Mouse (Mus musculus): ENCODE data around the gene T. TPM values are rescaled to one million over a fixed set of nuclear protein-coding genes. Genes with fewer than 3 reads are reported as not detected.
"Not testable (repeated sequence)": the region's sequence is repeated elsewhere in the genome, so short reads cannot be mapped to it uniquely, and the experiment has no call there.

The T gene
- total RNA-seq (2014; fragmentation: Nextera tagmentation): not detected in 2 replicates
- total RNA-seq (2017): not detected in 2 replicates

GRCm38 (mm10) chr17:8433978-8434960 lies at the start of gene T:
TSS of gene T (plus strand) at chr17:8434423.
- ATAC-seq (replicated peaks; ENCODE audit: poor library complexity, severe bottlenecking): no peak

- ATAC-seq (replicated peaks; ENCODE audit: poor library complexity, severe bottlenecking): no peak
These were observed 48.8 kb upstream of the T start for GRCm38 (mm10) chr17:8385441-8385840.

GRCm38 (mm10) chr17:8388463-8388862 lies 45.8 kb upstream of the T start:
- peak; percentile 50; the same call in 1 of the 2 replicates for ATAC-seq (replicated peaks; ENCODE audit: poor library complexity, severe bottlenecking)

GRCm38 (mm10) chr17:8388990-8389789 lies 45.0 kb upstream of the T start:
- peak; percentile 61 for ATAC-seq (replicated peaks; ENCODE audit: poor library complexity, severe bottlenecking)

GRCm38 (mm10) chr17:8389790-8390095 lies 44.5 kb upstream of the T start:
- no peak for ATAC-seq (replicated peaks; ENCODE audit: poor library complexity, severe bottlenecking)

GRCm38 (mm10) chr17:8390487-8390886 lies 43.7 kb upstream of the T start:
- ATAC-seq (replicated peaks; ENCODE audit: poor library complexity, severe bottlenecking): peak; percentile 89

- no peak for ATAC-seq (replicated peaks; ENCODE audit: poor library complexity, severe bottlenecking)
These were observed 37.9 kb upstream of the T start for GRCm38 (mm10) chr17:8396371-8396770.

- ATAC-seq (replicated peaks; ENCODE audit: poor library complexity, severe bottlenecking): no peak
These were observed 36.3 kb upstream of the T start for GRCm38 (mm10) chr17:8397946-8398345.

- ATAC-seq (replicated peaks; ENCODE audit: poor library complexity, severe bottlenecking): not testable (repeated sequence)
These were observed 30.3 kb upstream of the T start for GRCm38 (mm10) chr17:8403932-8404331.

GRCm38 (mm10) chr17:8406285-8406684 lies 27.9 kb upstream of the T start:
- ATAC-seq (replicated peaks; ENCODE audit: poor library complexity, severe bottlenecking): no peak

GRCm38 (mm10) chr17:8408002-8408401 lies 26.2 kb upstream of the T start:
- ATAC-seq (replicated peaks; ENCODE audit: poor library complexity, severe bottlenecking): not testable (repeated sequence)

GRCm38 (mm10) chr17:8408589-8409295 lies 25.5 kb upstream of the T start:
- ATAC-seq (replicated peaks; ENCODE audit: poor library complexity, severe bottlenecking): peak; percentile 72

- no peak for ATAC-seq (replicated peaks; ENCODE audit: poor library complexity, severe bottlenecking)
These were observed 23.9 kb upstream of the T start for GRCm38 (mm10) chr17:8410330-8410729.

GRCm38 (mm10) chr17:8413656-8414055 lies 20.6 kb upstream of the T start:
- ATAC-seq (replicated peaks; ENCODE audit: poor library complexity, severe bottlenecking): no peak

GRCm38 (mm10) chr17:8415533-8415932 lies 18.7 kb upstream of the T start:
- no peak for ATAC-seq (replicated peaks; ENCODE audit: poor library complexity, severe bottlenecking)

- no peak for ATAC-seq (replicated peaks; ENCODE audit: poor library complexity, severe bottlenecking)
These were observed 17.4 kb upstream of the T start for GRCm38 (mm10) chr17:8416865-8417264.

- no peak for ATAC-seq (replicated peaks; ENCODE audit: poor library complexity, severe bottlenecking)
These were observed 13.5 kb upstream of the T start for GRCm38 (mm10) chr17:8420739-8421138.

GRCm38 (mm10) chr17:8421517-8421916 lies 12.7 kb upstream of the T start:
- ATAC-seq (replicated peaks; ENCODE audit: poor library complexity, severe bottlenecking): peak; percentile 88

- peak; percentile 32; the same call in 1 of the 2 replicates for ATAC-seq (replicated peaks; ENCODE audit: poor library complexity, severe bottlenecking)
These were observed 10.9 kb upstream of the T start for GRCm38 (mm10) chr17:8423283-8423682.

GRCm38 (mm10) chr17:8429436-8429835 lies 4.8 kb upstream of the T start:
- ATAC-seq (replicated peaks; ENCODE audit: poor library complexity, severe bottlenecking): no peak

- no peak for ATAC-seq (replicated peaks; ENCODE audit: poor library complexity, severe bottlenecking)
These were observed 4.3 kb upstream of the T start for GRCm38 (mm10) chr17:8429896-8430295.
